Mouse (Mus musculus) heart, embryonic 11.5 days (tissue): ENCODE data around the gene Pld6. TPM values are rescaled to one million over a fixed set of nuclear protein-coding genes. Genes with fewer than 3 reads are reported as not detected.

Experiments
- ATAC-seq: fragments of 200-750 bp; cut with Nextera tagmentation; replicated peaks from 2 replicates; pipeline ENCODE4 v1.8.0; 2017; ENCODE audit warnings: moderate library complexity; ENCODE audit not compliant: insufficient number of reproducible peaks, low FRiP score, low TSS enrichment
- H3K27ac ChIP-seq: fragments of 300-500 bp; sonication (generic); 2 replicates; pipeline ENCODE4 v1.5.1; 2014; ENCODE audit warnings: mild to moderate bottlenecking, low read depth, low read length
- H3K27me3 ChIP-seq: fragments of 300-500 bp; sonication (generic); 2 replicates; pipeline ENCODE4 v1.6.1; 2014; ENCODE audit warnings: mild to moderate bottlenecking, low read length, mixed read lengths; ENCODE audit not compliant: control insufficient read depth, insufficient read depth
- H3K36me3 ChIP-seq: fragments of 300-500 bp; sonication (generic); 2 replicates; pipeline ENCODE4 v1.6.1; 2014; ENCODE audit warnings: mild to moderate bottlenecking, low read length, moderate library complexity, mixed read lengths; ENCODE audit not compliant: control insufficient read depth, insufficient read depth
- H3K4me1 ChIP-seq: fragments of 300-500 bp; sonication (generic); 2 replicates; pipeline ENCODE4 v1.6.1; 2014; ENCODE audit warnings: low read length; ENCODE audit not compliant: control insufficient read depth, insufficient read depth
- H3K4me2 ChIP-seq: fragments of 300-500 bp; sonication (generic); 2 replicates; pipeline ENCODE4 v1.6.1; 2014; ENCODE audit warnings: mild to moderate bottlenecking, moderate library complexity
- H3K4me3 ChIP-seq: fragments of 300-500 bp; sonication (generic); 2 replicates; pipeline ENCODE4 v1.5.1; 2014; ENCODE audit warnings: low read depth, low read length
- H3K9ac ChIP-seq: fragments of 300-500 bp; sonication (generic); 2 replicates; pipeline ENCODE4 v1.6.1; 2014; ENCODE audit warnings: mild to moderate bottlenecking, low read depth, low read length, moderate library complexity
- H3K9me3 ChIP-seq: fragments of 300-500 bp; sonication (generic); replicated peaks from 2 replicates; pipeline ENCODE4 v1.6.1; 2016; ENCODE audit warnings: low read length; ENCODE audit not compliant: control insufficient read depth
- WGBS: fragments of 180-500 bp; shearing (Covaris S2); extraction: QIAGEN DNeasy Blood & Tissue Kit; methylation state at CpG from one replicate; pipeline ENCODE4 v1.1.7; 2014; ENCODE audit not compliant: insufficient replicate concordance; 5-methylcytosine and 5-hydroxymethylcytosine counted together
- polyA plus RNA-seq: library from polyadenylated mRNA; unstranded; fragments of >200 nt; fragmentation: Nextera tagmentation; extraction: Ambion mirVana; gene quantifications from 2 replicates; pipeline ENCODE4 v1.2.1, GENCODE M21; 2014

The Pld6 gene
- polyA plus RNA-seq, 1 experiment from 2014 or later = 1.2 TPM

DNA sequence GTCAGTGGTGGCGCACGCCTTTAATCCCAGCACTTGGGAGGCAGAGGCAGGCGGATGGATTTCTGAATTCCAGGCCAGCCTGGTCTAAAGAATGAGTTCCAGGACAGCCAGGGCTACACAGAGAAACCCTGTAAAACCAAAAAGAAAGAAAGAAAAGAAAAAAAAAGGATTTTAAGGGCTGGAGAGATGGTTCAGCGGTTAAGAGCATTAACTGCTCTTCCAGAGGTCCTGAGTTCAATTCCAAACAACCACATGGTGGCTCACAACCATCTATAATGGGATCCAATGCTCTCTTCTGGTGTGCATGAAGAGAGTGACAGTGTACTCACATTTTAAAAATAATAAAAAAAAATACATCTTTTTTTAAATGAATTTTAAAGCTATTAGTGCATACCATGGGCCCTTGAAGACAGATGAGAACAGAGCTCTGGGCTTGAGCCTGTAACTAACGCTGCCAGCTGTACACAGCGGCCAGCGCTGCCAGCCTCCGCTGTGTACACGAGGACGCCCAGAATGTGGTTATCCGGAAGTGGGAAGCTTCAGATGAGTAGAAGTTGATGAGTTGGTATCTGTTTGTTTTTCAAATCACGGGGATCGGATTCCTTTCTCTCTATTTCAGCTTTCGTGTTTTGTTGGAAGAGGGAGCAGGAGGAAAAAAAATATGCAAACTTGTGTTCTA, 23.2 kb upstream of the Pld6 start:
- 56% methylated on average over 14 of the region's 14 CpGs for WGBS

DNA sequence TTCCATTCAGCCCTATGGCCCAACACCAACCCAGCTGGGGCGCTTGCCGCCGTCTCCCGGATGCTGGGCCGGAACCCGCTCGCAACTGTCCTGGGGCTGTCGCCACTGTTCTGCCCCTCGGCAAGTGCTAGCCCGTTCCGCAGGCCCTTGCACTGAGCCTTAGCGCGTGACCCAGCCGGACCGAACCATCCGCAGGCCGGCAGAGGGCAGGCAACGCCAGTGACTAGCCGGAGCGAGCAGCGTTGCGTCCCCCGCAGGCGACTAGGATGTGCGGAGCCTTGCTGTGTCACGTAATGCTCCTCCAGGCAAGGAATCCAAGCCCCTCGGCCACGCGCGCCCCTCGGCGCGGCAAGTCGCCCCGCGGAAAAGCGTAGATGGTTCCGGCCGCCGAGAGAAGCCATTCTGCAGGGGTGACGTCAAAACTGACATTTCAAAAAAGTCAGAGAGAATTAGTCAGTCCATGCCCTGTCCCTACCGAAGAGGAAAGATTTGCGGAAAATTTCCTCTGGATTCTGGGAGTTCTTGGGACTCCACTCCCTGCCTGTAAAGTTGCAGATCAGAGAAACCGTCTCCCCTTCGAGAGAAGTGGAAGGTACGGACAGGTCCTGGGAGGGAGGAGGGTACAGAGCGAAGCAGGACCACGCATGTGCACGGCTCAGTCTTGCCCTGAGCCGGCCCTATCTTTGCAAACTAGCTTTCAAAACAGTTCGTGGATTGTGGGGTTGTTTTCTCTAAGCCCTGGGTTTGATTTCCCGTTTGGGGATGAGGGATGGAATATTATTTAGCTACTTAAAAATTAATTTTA, 22.4 kb upstream of the Pld6 start, which contains the start of gene Flcn:
TSS of gene Flcn (minus strand) at position 347 of the 805 bp plus-strand sequence.
- H3K4me2 ChIP-seq = peak within 1 kb of the TSS; percentile 82
- peak; percentile 89 for ATAC-seq
- H3K4me1 ChIP-seq = peaks cover 14% of the 10 kb centered on the region
- H3K9ac ChIP-seq = peak within 1 kb of the TSS; percentile 99
- no peaks in the 10 kb centered on the region for H3K27me3 ChIP-seq
- under 1% methylated on average over 52 of the region's 52 CpGs for WGBS
- peaks cover 9% of the 10 kb centered on the region for H3K36me3 ChIP-seq
- peak within 1 kb of the TSS; percentile 98 for H3K27ac ChIP-seq
- H3K4me3 ChIP-seq = peak within 1 kb of the TSS; percentile 78
- no peaks in the 10 kb centered on the region for H3K9me3 ChIP-seq

More for the DNA sequence above, 23.2 kb upstream of the Pld6 start:
- H3K4me3 ChIP-seq = peak overlapping the region; percentile 78
- no peaks in the 10 kb centered on the region for H3K27me3 ChIP-seq
- H3K9me3 ChIP-seq = no peaks in the 10 kb centered on the region
- H3K4me1 ChIP-seq = peaks cover 14% of the 10 kb centered on the region
- peak overlapping the region; percentile 82 for H3K4me2 ChIP-seq
- ATAC-seq = no peak
- peak overlapping the region; percentile 99 for H3K9ac ChIP-seq
- H3K27ac ChIP-seq = no peak overlapping the region
- peaks cover 9% of the 10 kb centered on the region for H3K36me3 ChIP-seq

GRCm38 (mm10) chr11:59809071-59809669, 21.7 kb upstream of the Pld6 start:
- Histone ChIP-seq H3K27me3 (no peaks in the 10 kb centered on the region), H3K36me3 (peaks cover 12% of the 10 kb centered on the region), H3K27ac (peak overlapping the region; percentile 98), H3K9ac (peak overlapping the region; percentile 99), H3K4me2 (peak overlapping the region; percentile 82), H3K9me3 (no peaks in the 10 kb centered on the region), H3K4me1 (peaks cover 14% of the 10 kb centered on the region), H3K4me3 (peak overlapping the region; percentile 78)
- 0 out of 2 replicates have a peak, but pooled peaks have one; percentile 18 for ATAC-seq
- WGBS = under 1% methylated on average over 15 of the region's 15 CpGs

DNA sequence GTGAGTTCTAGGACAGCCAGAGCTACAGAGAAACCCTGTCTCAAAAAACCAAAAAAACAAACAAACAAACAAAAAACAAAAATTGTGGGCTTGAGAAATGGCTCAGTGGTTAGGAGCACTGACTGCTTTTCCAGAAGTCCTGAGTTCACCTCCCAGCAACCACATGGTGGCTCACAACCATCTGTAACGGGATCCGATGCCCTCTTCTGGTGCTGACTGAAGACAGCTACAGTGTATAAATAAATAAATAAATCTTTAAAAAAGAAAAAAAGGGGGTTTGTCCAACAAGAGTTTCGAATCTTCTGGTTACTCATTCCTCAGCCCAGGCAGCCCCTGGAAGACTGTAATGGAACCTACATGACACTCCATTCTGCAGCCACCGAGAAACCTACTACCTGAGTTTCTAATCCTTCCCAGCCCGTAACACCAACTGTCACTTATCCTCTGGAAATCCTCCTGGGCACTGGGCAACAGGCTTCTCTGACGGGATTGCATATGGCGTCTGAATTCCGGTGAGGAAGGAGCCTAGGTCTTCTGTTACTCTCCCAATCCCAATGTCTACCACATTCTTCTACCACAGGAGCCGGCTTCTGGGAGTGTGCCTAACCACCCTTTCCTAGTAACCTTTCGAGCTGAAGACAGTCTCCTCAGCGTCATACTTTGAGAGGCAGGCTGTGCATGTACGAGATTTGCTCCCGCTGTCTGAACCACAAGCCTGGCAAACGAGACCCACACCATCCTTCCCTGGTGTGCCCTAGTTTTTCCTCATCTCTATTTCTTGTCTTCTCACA, 20.9 kb upstream of the Pld6 start:
- H3K9ac ChIP-seq = peak overlapping the region; percentile 19; the same call in 1 of the 2 replicates
- 69% methylated on average over 14 of the region's 14 CpGs for WGBS
- ATAC-seq = no peak

GRCm38 (mm10) chr11:59805656-59806055, 18.2 kb upstream of the Pld6 start:
- H3K36me3 ChIP-seq = peaks cover 38% of the 10 kb centered on the region
- ATAC-seq = no peak

More for the DNA sequence above, 20.9 kb upstream of the Pld6 start:
- H3K4me3 ChIP-seq = peak overlapping the region; percentile 78
- H3K27ac ChIP-seq = peak overlapping the region; percentile 98; the same call in 1 of the 2 replicates
- H3K9me3 ChIP-seq = no peaks in the 10 kb centered on the region
- peaks cover 16% of the 10 kb centered on the region for H3K36me3 ChIP-seq
- H3K4me1 ChIP-seq = peaks cover 14% of the 10 kb centered on the region
- H3K27me3 ChIP-seq = no peaks in the 10 kb centered on the region
- peak overlapping the region; percentile 82 for H3K4me2 ChIP-seq

GRCm38 (mm10) chr11:59805256-59805655, 17.8 kb upstream of the Pld6 start:
- ATAC-seq = no peak
- H3K27me3 ChIP-seq = no peaks in the 10 kb centered on the region
- peaks cover 42% of the 10 kb centered on the region for H3K36me3 ChIP-seq
- no peaks in the 10 kb centered on the region for H3K9me3 ChIP-seq
- H3K4me2 ChIP-seq = no peak overlapping the region
- H3K9ac ChIP-seq = no peak overlapping the region
- H3K27ac ChIP-seq = no peak overlapping the region
- H3K4me1 ChIP-seq = peaks cover 7% of the 10 kb centered on the region
- no peak overlapping the region for H3K4me3 ChIP-seq
- 81% methylated on average over 1 of the region's 1 CpGs for WGBS

More at GRCm38 (mm10) chr11:59805656-59806055, 18.2 kb upstream of the Pld6 start:
- Histone ChIP-seq H3K9ac (no peak overlapping the region), H3K4me3 (no peak overlapping the region), H3K9me3 (no peaks in the 10 kb centered on the region), H3K4me1 (peaks cover 7% of the 10 kb centered on the region), H3K4me2 (no peak overlapping the region), H3K27me3 (no peaks in the 10 kb centered on the region), H3K27ac (no peak overlapping the region)
- 95% methylated on average over 2 of the region's 2 CpGs for WGBS

DNA sequence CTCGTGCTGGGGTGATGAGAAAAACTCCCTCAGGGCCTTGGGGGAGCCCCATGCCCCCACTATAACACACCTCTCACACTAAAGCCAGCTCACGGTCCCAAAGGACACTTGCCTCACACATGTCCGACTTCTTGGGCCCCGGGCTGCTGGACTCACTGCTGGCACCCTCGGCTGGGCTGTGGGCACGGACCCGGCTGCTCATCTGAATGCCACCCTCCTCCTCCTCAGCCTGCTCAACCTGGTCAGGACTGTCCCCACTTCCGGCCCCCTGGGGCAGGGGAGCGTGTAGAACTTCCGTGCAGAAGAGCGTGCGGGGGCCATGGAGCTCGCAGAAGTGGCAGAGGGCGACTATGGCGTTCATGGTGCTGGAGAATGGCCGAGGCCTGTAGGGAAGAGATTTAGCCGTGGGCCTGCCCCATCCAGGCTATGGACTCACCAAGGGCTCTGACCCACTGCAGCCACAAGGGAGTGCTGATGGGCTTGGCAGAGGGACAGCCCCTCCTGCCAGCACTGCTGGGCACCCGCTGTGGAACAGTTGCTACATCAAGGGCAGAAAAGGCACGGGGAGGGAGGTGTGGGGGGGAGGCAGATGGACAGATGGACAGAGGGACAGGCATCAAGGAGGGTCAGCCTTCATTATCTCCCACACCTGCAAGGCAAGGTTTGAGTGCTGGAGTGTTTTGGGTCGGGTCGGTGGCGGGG, 17.1 kb upstream of the Pld6 start:
- H3K4me1 ChIP-seq = peaks cover 7% of the 10 kb centered on the region
- H3K27me3 ChIP-seq = no peaks in the 10 kb centered on the region
- H3K9me3 ChIP-seq = no peaks in the 10 kb centered on the region
- no peak overlapping the region for H3K4me3 ChIP-seq
- H3K4me2 ChIP-seq = no peak overlapping the region
- no peak overlapping the region for H3K9ac ChIP-seq
- peaks cover 48% of the 10 kb centered on the region for H3K36me3 ChIP-seq
- no peak overlapping the region for H3K27ac ChIP-seq
- WGBS = 93% methylated on average over 22 of the region's 22 CpGs
- ATAC-seq = no peak
